Mouse (Mus musculus) myocyte (in vitro differentiated cells): Measurements from ENCODE around the gene Pgrmc1.

Experiments
- CEBPB ChIP-seq: IDR thresholded peaks from 2 replicates; pipeline ENCODE4 v1.6.1; 2011; ENCODE audit warnings: mild to moderate bottlenecking, moderate library complexity; ENCODE audit not compliant: poor library complexity, insufficient read depth, severe bottlenecking
- E2F4 ChIP-seq: IDR thresholded peaks from one replicate; pipeline ENCODE4 v1.6.1; 2011; ENCODE audit warnings: mild to moderate bottlenecking, control low read depth, moderate library complexity; ENCODE audit not compliant: insufficient read depth
- MAX ChIP-seq: IDR thresholded peaks from one replicate; pipeline ENCODE4 v1.6.1; 2011; ENCODE audit warnings: low read depth, mild to moderate bottlenecking, control low read depth
- MYOD1 ChIP-seq, 3 experiments: IDR thresholded peaks; one replicate each; pipeline ENCODE4 v1.6.1; 2011; ENCODE audit warnings: control low read depth in 2 of 3, low read depth in 2 of 3, mild to moderate bottlenecking in 2 of 3, moderate library complexity in 1 of 3; ENCODE audit not compliant: insufficient read length in 2 of 3, control insufficient read depth in 1 of 3
- MYOG ChIP-seq, 3 experiments: IDR thresholded peaks; one replicate each; pipeline ENCODE4 v1.6.1; 2011; ENCODE audit warnings: control low read depth in 2 of 3, low read depth in 2 of 3, mild to moderate bottlenecking in 2 of 3; ENCODE audit not compliant: insufficient read length in 2 of 3, control insufficient read depth in 1 of 3, insufficient read depth in 1 of 3
- POLR2A ChIP-seq: IDR thresholded peaks from one replicate; pipeline ENCODE4 v1.6.1; 2011; ENCODE audit warnings: low read depth, mild to moderate bottlenecking, control low read depth, moderate library complexity; ENCODE audit not compliant: insufficient read length
- POLR2AphosphoS2 ChIP-seq: IDR thresholded peaks from one replicate; pipeline ENCODE4 v1.6.1; 2011; ENCODE audit warnings: low read depth, control low read depth; ENCODE audit not compliant: insufficient read length
- TCF12 ChIP-seq: IDR thresholded peaks from one replicate; pipeline ENCODE4 v1.6.1; 2011; ENCODE audit warnings: mild to moderate bottlenecking, control low read depth; ENCODE audit not compliant: poor library complexity, insufficient read depth, severe bottlenecking
- USF1 ChIP-seq: IDR thresholded peaks from one replicate; pipeline ENCODE4 v1.6.1; 2011; ENCODE audit warnings: low read depth, mild to moderate bottlenecking, control low read depth, moderate library complexity

GRCm38 (mm10) chrX:36562079-36562478, 35.9 kb upstream of the Pgrmc1 start:
- TF ChIP-seq USF1 (no peak), TCF12 (no peak), POLR2A (no peak), MAX (no peak), POLR2AphosphoS2 (no peak), CEBPB (no peak), MYOG (IDR thresholded peaks at IDR 0.05; ENCODE audit: control insufficient read depth in 1 of 3, insufficient read depth in 1 of 3, insufficient read length in 2 of 3, low read depth in 2 of 3) (no peak), MYOD1 (IDR thresholded peaks at IDR 0.05; ENCODE audit: control insufficient read depth in 1 of 3, insufficient read length in 2 of 3, low read depth in 2 of 3) (no peak), E2F4 (no peak)
